Mouse (Mus musculus): ENCODE data around the gene H60b.
"Not testable (repeated sequence)": the region's sequence is repeated elsewhere in the genome, so short reads cannot be mapped to it uniquely, and the experiment has no call there.

H60b gene

GRCm38 (mm10) chr10:22158310-22158999 is at the start of gene H60b, which contains the start of gene Raet1e:
Gene H60b (plus strand): TSS chr10:22158586.
Gene Raet1e (plus strand): TSS chr10:22158569.
- DNase-seq (ENCODE audit: extremely low spot score) = peak; percentile 73

- peak; percentile 85 for DNase-seq (ENCODE audit: extremely low spot score)
These were observed 17.6 kb upstream of the H60b start for GRCm38 (mm10) chr10:22140665-22141280.

GRCm38 (mm10) chr10:22142194-22142593 is 16.2 kb upstream of the H60b start:
- DNase-seq (ENCODE audit: extremely low spot score) = peak; percentile 81

GRCm38 (mm10) chr10:22142926-22143325 is 15.5 kb upstream of the H60b start:
- DNase-seq (ENCODE audit: extremely low spot score) = no peak

- DNase-seq (ENCODE audit: extremely low spot score) = peak; percentile 87
These were observed 9.8 kb upstream of the H60b start for GRCm38 (mm10) chr10:22148441-22149072.

- DNase-seq (ENCODE audit: extremely low spot score) = peak; percentile 59
These were observed 9.2 kb upstream of the H60b start, which contains the start of gene E030030I06Rik for GRCm38 (mm10) chr10:22149073-22149690. Gene E030030I06Rik (minus strand): TSS chr10:22149270.

GRCm38 (mm10) chr10:22149691-22150465 is 8.5 kb upstream of the H60b start:
- peak; percentile 45 for DNase-seq (ENCODE audit: extremely low spot score)

- DNase-seq (ENCODE audit: extremely low spot score) = peak; percentile 35
These were observed 7.8 kb upstream of the H60b start for GRCm38 (mm10) chr10:22150593-22150992.

- DNase-seq (ENCODE audit: extremely low spot score) = peak; percentile 29
These were observed 7.1 kb upstream of the H60b start for GRCm38 (mm10) chr10:22151056-22151862.

GRCm38 (mm10) chr10:22151863-22152640 is 6.3 kb upstream of the H60b start:
- peak; percentile 28 for DNase-seq (ENCODE audit: extremely low spot score)

- DNase-seq (ENCODE audit: extremely low spot score) = not testable (repeated sequence)
These were observed 5.2 kb upstream of the H60b start for GRCm38 (mm10) chr10:22153147-22153690.

- DNase-seq (ENCODE audit: extremely low spot score) = peak; percentile 56
These were observed 4.3 kb upstream of the H60b start for GRCm38 (mm10) chr10:22154127-22154526.

GRCm38 (mm10) chr10:22154871-22155799 is 3.3 kb upstream of the H60b start:
- DNase-seq (ENCODE audit: extremely low spot score) = no peak

GRCm38 (mm10) chr10:22159131-22159561 is 760 bp downstream of the H60b start:
- DNase-seq (ENCODE audit: extremely low spot score) = peak; percentile 45

- peak; percentile 23 for DNase-seq (ENCODE audit: extremely low spot score)
These were observed 1.3 kb downstream of the H60b start for GRCm38 (mm10) chr10:22159581-22160140.

GRCm38 (mm10) chr10:22163279-22163678 is 4.9 kb downstream of the H60b start:
- DNase-seq (ENCODE audit: extremely low spot score) = not testable (repeated sequence)

GRCm38 (mm10) chr10:22163705-22164583 is 5.6 kb downstream of the H60b start:
- DNase-seq (ENCODE audit: extremely low spot score) = not testable (repeated sequence)

Data from embryo, embryonic 9.5 days (tissue).